Mouse (Mus musculus): Measurements from ENCODE around the gene Fbxl7. TPM values are rescaled to one million over a fixed set of nuclear protein-coding genes. Genes with fewer than 3 reads are reported as not detected.

Gene Fbxl7
- polyA plus RNA-seq, 1 experiment from 2014 or later: 20.3 TPM

- H3K27ac ChIP-seq (replicated peaks; ENCODE audit: low read depth, low read length): no peak overlapping the region
- H3K4me1 ChIP-seq (ENCODE audit: control insufficient read depth, insufficient read depth, low read length): no peaks in the 10 kb centered on the region
- H3K9me3 ChIP-seq (ENCODE audit: control insufficient read depth, low read length): no peaks in the 10 kb centered on the region
- no peaks in the 10 kb centered on the region for H3K36me3 ChIP-seq (ENCODE audit: control insufficient read depth, insufficient read depth, low read length)
- ATAC-seq (ENCODE audit: insufficient number of reproducible peaks, low FRiP score, low TSS enrichment, low read depth) (no peak), DNase-seq (ENCODE audit: low spot score) (no peak)
- H3K9ac ChIP-seq (ENCODE audit: low read length): no peak overlapping the region
- WGBS: 88% methylated on average over 3 of the region's 3 CpGs
- H3K4me3 ChIP-seq (ENCODE audit: low read depth, low read length): no peak overlapping the region
- no peak overlapping the region for H3K4me2 ChIP-seq (ENCODE audit: low read depth, severe bottlenecking)
- H3K27me3 ChIP-seq (ENCODE audit: control insufficient read depth, insufficient read depth, low read length): no peaks in the 10 kb centered on the region
Measured at GRCm38 (mm10) chr15:26799457-26800021, 95.8 kb downstream of the Fbxl7 start.

DNA sequence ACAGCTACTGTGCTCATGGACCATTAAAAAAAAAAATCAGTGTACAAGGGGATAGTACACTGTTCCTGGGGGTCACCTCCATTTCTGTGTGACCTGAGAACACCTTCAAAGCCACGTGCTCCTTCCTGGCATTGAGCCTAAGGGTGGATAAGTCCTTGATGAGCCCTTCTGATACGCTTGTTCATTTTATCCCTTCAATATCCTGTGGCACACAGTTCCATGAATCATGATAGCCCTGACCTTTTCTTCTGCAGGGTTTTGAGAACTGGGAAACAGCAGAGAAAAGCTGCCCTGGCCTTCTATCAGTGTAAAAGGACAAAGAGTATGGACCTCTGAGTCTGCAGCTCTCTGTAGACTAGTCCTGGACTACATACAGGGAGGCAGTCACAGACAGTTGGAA is 99.4 kb downstream of the Fbxl7 start:
- Histone ChIP-seq H3K9ac (ENCODE audit: low read length) (no peak overlapping the region), H3K36me3 (ENCODE audit: control insufficient read depth, insufficient read depth, low read length) (no peaks in the 10 kb centered on the region), H3K4me3 (ENCODE audit: low read depth, low read length) (no peak overlapping the region), H3K4me2 (ENCODE audit: low read depth, severe bottlenecking) (no peak overlapping the region), H3K27me3 (ENCODE audit: control insufficient read depth, insufficient read depth, low read length) (no peaks in the 10 kb centered on the region), H3K9me3 (ENCODE audit: control insufficient read depth, low read length) (no peaks in the 10 kb centered on the region), H3K4me1 (ENCODE audit: control insufficient read depth, insufficient read depth, low read length) (no peaks in the 10 kb centered on the region), H3K27ac (replicated peaks; ENCODE audit: low read depth, low read length) (no peak overlapping the region)
- ATAC-seq (ENCODE audit: insufficient number of reproducible peaks, low FRiP score, low TSS enrichment, low read depth): no peak
- WGBS: 76% methylated on average over 2 of the region's 2 CpGs
- DNase-seq (ENCODE audit: low spot score): no peak

GRCm38 (mm10) chr15:26795518-26795917 is 99.9 kb downstream of the Fbxl7 start:
- 36% methylated on average over 6 of the region's 6 CpGs for WGBS

DNA sequence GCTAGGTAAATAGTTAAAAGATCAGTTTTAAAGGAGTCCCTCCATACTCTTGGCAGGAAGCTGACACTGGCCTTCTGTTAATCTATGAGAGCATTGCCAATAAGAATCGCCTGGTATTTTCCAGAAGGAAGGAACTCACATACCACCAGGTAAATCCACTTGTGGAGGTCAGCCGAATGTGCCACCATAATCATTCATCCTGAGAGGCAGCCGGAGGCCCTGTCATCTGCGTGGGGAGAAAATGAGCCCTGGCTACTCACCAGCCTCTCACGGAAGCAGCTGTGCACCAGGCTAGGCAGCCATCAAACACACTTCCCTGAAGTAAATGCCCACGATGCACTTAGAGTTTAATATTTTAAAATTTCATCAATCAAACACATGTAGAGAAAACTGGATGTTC is 108.2 kb downstream of the Fbxl7 start:
- 64% methylated on average over 6 of the region's 6 CpGs for WGBS
- DNase-seq (ENCODE audit: low spot score) (no peak), ATAC-seq (ENCODE audit: insufficient number of reproducible peaks, low FRiP score, low TSS enrichment, low read depth) (no peak)
- no peaks in the 10 kb centered on the region for H3K9me3 ChIP-seq (ENCODE audit: control insufficient read depth, low read length)
- no peak overlapping the region for H3K9ac ChIP-seq (ENCODE audit: low read length)
- H3K4me2 ChIP-seq (ENCODE audit: low read depth, severe bottlenecking): no peak overlapping the region
- H3K36me3 ChIP-seq (ENCODE audit: control insufficient read depth, insufficient read depth, low read length): no peaks in the 10 kb centered on the region
- H3K27me3 ChIP-seq (ENCODE audit: control insufficient read depth, insufficient read depth, low read length): no peaks in the 10 kb centered on the region
- H3K27ac ChIP-seq (replicated peaks; ENCODE audit: low read depth, low read length): no peak overlapping the region
- H3K4me3 ChIP-seq (ENCODE audit: low read depth, low read length): no peak overlapping the region
- no peaks in the 10 kb centered on the region for H3K4me1 ChIP-seq (ENCODE audit: control insufficient read depth, insufficient read depth, low read length)

More at GRCm38 (mm10) chr15:26795518-26795917, 99.9 kb downstream of the Fbxl7 start:
- Histone ChIP-seq H3K27ac (replicated peaks; ENCODE audit: low read depth, low read length) (no peak overlapping the region), H3K9me3 (ENCODE audit: control insufficient read depth, low read length) (no peaks in the 10 kb centered on the region), H3K4me3 (ENCODE audit: low read depth, low read length) (no peak overlapping the region), H3K4me1 (ENCODE audit: control insufficient read depth, insufficient read depth, low read length) (no peaks in the 10 kb centered on the region), H3K9ac (ENCODE audit: low read length) (no peak overlapping the region), H3K36me3 (ENCODE audit: control insufficient read depth, insufficient read depth, low read length) (no peaks in the 10 kb centered on the region), H3K27me3 (ENCODE audit: control insufficient read depth, insufficient read depth, low read length) (no peaks in the 10 kb centered on the region), H3K4me2 (ENCODE audit: low read depth, severe bottlenecking) (no peak overlapping the region)
- ATAC-seq (ENCODE audit: insufficient number of reproducible peaks, low FRiP score, low TSS enrichment, low read depth): no peak
- DNase-seq (ENCODE audit: low spot score): peak; percentile 25

DNA sequence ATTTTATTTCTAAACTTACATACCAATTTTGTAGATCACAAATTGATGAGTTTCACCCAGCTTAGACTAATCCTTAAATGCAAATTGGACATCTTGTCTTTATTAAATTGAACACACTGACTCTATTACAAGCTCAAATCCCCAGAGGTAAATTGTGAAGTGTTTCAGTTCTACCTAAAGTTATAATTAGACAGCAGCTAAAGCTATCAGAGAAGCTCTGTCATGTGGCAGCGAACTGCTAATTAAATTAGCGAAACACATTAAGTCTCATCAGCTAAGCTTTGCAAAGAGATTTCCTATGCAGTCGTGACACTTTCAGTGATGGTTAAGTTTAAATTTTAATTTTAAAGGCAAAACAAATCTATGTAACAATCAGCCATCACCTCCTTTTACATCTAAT is 114.8 kb downstream of the Fbxl7 start:
- H3K4me1 ChIP-seq (ENCODE audit: control insufficient read depth, insufficient read depth, low read length): no peaks in the 10 kb centered on the region
- no peak for ATAC-seq (ENCODE audit: insufficient number of reproducible peaks, low FRiP score, low TSS enrichment, low read depth)
- no peaks in the 10 kb centered on the region for H3K36me3 ChIP-seq (ENCODE audit: control insufficient read depth, insufficient read depth, low read length)
- 77% methylated on average over 3 of the region's 3 CpGs for WGBS
- no peak for DNase-seq (ENCODE audit: low spot score)
- no peak overlapping the region for H3K4me3 ChIP-seq (ENCODE audit: low read depth, low read length)
- no peak overlapping the region for H3K27ac ChIP-seq (replicated peaks; ENCODE audit: low read depth, low read length)
- H3K9ac ChIP-seq (ENCODE audit: low read length): no peak overlapping the region
- H3K9me3 ChIP-seq (ENCODE audit: control insufficient read depth, low read length): no peaks in the 10 kb centered on the region
- no peaks in the 10 kb centered on the region for H3K27me3 ChIP-seq (ENCODE audit: control insufficient read depth, insufficient read depth, low read length)
- H3K4me2 ChIP-seq (ENCODE audit: low read depth, severe bottlenecking): no peak overlapping the region

DNA sequence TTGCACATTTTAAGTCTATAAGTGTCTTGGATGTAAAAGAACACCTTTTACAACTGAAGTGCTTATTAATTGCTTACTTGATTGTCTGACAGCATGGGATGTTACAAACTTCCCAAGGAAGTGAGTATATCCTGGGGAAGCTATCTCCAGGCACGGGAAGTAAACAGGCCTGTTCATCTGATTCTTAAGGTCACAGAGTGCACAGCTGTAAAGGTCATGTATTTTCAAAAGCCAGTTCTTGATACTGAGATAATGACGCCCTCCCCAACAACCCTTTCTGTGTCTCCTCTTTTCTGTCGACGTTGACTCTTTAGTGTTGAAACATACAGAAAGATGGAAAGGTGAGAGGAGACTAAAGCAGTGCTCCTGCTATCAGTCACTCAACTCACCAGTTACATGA is 116.3 kb downstream of the Fbxl7 start:
- Histone ChIP-seq H3K9ac (ENCODE audit: low read length) (no peak overlapping the region), H3K4me3 (ENCODE audit: low read depth, low read length) (no peak overlapping the region), H3K27ac (replicated peaks; ENCODE audit: low read depth, low read length) (no peak overlapping the region), H3K4me2 (ENCODE audit: low read depth, severe bottlenecking) (no peak overlapping the region), H3K36me3 (ENCODE audit: control insufficient read depth, insufficient read depth, low read length) (no peaks in the 10 kb centered on the region), H3K27me3 (ENCODE audit: control insufficient read depth, insufficient read depth, low read length) (no peaks in the 10 kb centered on the region), H3K4me1 (ENCODE audit: control insufficient read depth, insufficient read depth, low read length) (no peaks in the 10 kb centered on the region), H3K9me3 (ENCODE audit: control insufficient read depth, low read length) (no peaks in the 10 kb centered on the region)
- ATAC-seq (ENCODE audit: insufficient number of reproducible peaks, low FRiP score, low TSS enrichment, low read depth) (no peak), DNase-seq (ENCODE audit: low spot score) (no peak)
- WGBS: 79% methylated on average over 4 of the region's 4 CpGs

DNA sequence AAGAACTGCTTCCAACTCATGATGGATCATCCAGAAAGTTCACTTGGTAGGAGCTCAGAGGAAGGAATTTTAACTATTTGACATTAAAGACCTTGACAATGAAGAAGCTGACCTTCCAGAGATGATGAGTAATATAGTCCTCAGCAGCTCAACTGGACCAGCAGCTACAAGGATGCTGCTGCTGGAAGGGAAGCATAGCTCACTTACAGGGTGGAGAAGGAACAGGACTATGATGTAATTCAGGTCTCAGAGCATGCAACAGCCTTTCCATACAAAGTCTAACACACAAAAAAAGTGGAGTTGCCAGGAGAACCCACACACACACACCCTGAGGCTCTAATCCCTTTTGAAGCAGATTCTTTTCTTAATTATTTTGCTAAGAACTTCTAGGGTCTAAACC is 119.7 kb downstream of the Fbxl7 start:
- no peak for ATAC-seq (ENCODE audit: insufficient number of reproducible peaks, low FRiP score, low TSS enrichment, low read depth)
- Histone ChIP-seq H3K9ac (ENCODE audit: low read length) (no peak overlapping the region), H3K4me3 (ENCODE audit: low read depth, low read length) (no peak overlapping the region), H3K9me3 (ENCODE audit: control insufficient read depth, low read length) (no peaks in the 10 kb centered on the region), H3K27ac (replicated peaks; ENCODE audit: low read depth, low read length) (no peak overlapping the region), H3K4me2 (ENCODE audit: low read depth, severe bottlenecking) (no peak overlapping the region), H3K4me1 (ENCODE audit: control insufficient read depth, insufficient read depth, low read length) (no peaks in the 10 kb centered on the region), H3K36me3 (ENCODE audit: control insufficient read depth, insufficient read depth, low read length) (no peaks in the 10 kb centered on the region), H3K27me3 (ENCODE audit: control insufficient read depth, insufficient read depth, low read length) (no peaks in the 10 kb centered on the region)
- DNase-seq (ENCODE audit: low spot score): no peak

DNA sequence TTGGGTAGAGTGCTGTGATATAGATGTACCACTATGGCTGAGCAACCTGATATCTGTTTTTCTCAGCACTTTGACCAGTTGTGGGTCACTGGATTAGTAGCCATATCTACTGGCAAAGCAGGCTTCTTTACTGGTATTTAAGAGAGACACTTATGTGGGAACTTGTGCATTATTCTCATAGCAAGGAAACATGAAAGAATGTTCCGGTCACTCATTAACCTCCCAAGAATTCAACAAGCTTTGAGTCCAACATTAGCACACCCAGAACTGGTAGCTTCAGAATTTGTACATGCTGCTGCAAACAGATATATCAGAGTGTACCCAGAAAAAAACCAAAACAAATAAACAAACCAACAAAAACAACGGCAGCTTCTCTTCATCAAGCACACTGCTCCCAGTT is 120.5 kb downstream of the Fbxl7 start:
- Histone ChIP-seq H3K36me3 (ENCODE audit: control insufficient read depth, insufficient read depth, low read length) (no peaks in the 10 kb centered on the region), H3K9ac (ENCODE audit: low read length) (no peak overlapping the region), H3K4me1 (ENCODE audit: control insufficient read depth, insufficient read depth, low read length) (no peaks in the 10 kb centered on the region), H3K27ac (replicated peaks; ENCODE audit: low read depth, low read length) (no peak overlapping the region), H3K27me3 (ENCODE audit: control insufficient read depth, insufficient read depth, low read length) (no peaks in the 10 kb centered on the region), H3K4me2 (ENCODE audit: low read depth, severe bottlenecking) (no peak overlapping the region), H3K4me3 (ENCODE audit: low read depth, low read length) (no peak overlapping the region), H3K9me3 (ENCODE audit: control insufficient read depth, low read length) (no peaks in the 10 kb centered on the region)
- no peak for ATAC-seq (ENCODE audit: insufficient number of reproducible peaks, low FRiP score, low TSS enrichment, low read depth)
- 93% methylated on average over 2 of the region's 2 CpGs for WGBS
- DNase-seq (ENCODE audit: low spot score): no peak

- Histone ChIP-seq H3K36me3 (ENCODE audit: control insufficient read depth, insufficient read depth, low read length) (no peaks in the 10 kb centered on the region), H3K9me3 (ENCODE audit: control insufficient read depth, low read length) (no peaks in the 10 kb centered on the region), H3K27ac (replicated peaks; ENCODE audit: low read depth, low read length) (no peak overlapping the region), H3K4me1 (ENCODE audit: control insufficient read depth, insufficient read depth, low read length) (0 out of 2 replicates have a peak, but pooled peaks cover 4% of the 10 kb centered on the region), H3K4me3 (ENCODE audit: low read depth, low read length) (no peak overlapping the region), H3K4me2 (ENCODE audit: low read depth, severe bottlenecking) (no peak overlapping the region), H3K9ac (ENCODE audit: low read length) (no peak overlapping the region), H3K27me3 (ENCODE audit: control insufficient read depth, insufficient read depth, low read length) (no peaks in the 10 kb centered on the region)
- 84% methylated on average over 4 of the region's 4 CpGs for WGBS
- no peak for DNase-seq (ENCODE audit: low spot score)
- ATAC-seq (ENCODE audit: insufficient number of reproducible peaks, low FRiP score, low TSS enrichment, low read depth): no peak
Measured at GRCm38 (mm10) chr15:26761651-26762050, 133.7 kb downstream of the Fbxl7 start.
